Mouse (Mus musculus) bone marrow macrophage, adult 2 months (primary cell): ENCODE results near the gene Fgfr2.

ENCODE experiments used
- CTCF ChIP-seq: IDR thresholded peaks from 2 replicates; pipeline ENCODE4 v1.5.1; 2012; ENCODE audit warnings: low read depth, mild to moderate bottlenecking, low read length, moderate library complexity
- POLR2A ChIP-seq: IDR thresholded peaks from 2 replicates; pipeline ENCODE4 v1.6.1; 2012; ENCODE audit warnings: mild to moderate bottlenecking, low read depth, low read length, borderline replicate concordance

- no peak for TF ChIP-seq POLR2A
- TF ChIP-seq CTCF, result no peak
These were observed 2448.6 kb downstream of the Fgfr2 start for GRCm38 (mm10) chr7:130674526-130674925.
